Mouse (Mus musculus) monocyte, adult 2 months (primary cell): Measurements from ENCODE around the gene Lhfpl4.

ENCODE experiments used
- DNase-seq, 2 experiments: peaks; one replicate each; pipeline ENCODE4 v3.0.0; 2022; ENCODE audit warnings: low spot score in 2 of 2, low read depth in 1 of 2

Gene Lhfpl4

DNA sequence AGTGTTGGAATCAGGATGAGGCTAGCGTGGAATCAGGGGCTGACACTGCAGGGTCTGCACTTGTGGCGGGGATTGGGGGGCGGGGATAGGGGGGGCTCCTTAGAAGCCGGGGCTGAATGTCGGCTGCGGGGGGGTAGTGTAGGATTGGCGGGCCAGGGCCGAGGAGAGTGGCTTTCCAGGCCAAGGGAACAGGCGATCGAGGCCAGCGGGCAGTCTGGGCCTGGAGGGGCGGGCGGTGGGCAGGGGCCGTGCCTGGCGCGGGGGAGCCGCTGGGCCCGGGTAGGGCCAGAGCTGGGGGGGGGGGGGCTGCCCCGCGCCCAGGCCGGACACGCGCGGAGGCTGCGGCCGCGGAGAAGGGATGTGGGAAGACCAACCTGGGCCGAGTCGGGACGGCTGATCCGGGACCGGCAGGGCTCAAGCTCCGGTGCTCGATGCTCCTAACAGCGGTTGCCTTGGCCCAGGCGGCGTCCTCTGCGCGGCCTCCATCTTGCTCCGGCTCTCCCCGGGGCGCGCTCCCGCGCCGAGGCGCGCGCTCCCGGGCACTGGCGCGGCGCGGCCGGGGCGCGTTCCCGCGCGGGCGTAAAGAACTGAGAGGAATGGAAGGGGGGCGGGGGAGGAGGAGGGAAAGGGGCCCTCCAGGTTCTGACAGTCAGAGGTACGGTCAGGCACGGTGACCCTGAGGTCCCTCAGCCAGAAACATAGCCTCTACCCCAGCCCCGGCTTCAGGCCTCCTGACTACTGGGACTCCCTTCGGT, at the start of gene Lhfpl4:
TSS of gene Lhfpl4 (minus strand) at position 544 of the 755 bp plus-strand sequence.
- no peak for DNase-seq

DNA sequence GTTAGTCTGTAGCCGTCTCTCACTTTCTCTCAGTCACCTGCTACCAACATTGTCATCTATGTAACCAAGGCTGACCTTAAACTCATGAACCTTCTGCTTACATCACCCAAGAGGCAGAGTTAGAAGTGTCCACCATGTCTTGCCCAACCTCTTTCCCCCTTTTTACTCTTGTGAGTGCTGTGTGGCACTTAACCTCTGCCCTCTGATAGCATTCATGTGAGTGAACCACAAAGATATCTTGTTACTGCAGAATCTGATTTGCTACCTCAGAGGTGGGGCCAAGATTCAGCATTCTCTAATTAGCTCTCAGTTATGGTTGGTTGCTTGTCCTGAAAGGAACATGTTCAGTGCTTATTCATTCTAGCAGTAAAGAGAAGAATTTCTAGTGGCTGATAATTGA, 47.6 kb upstream of the Lhfpl4 start:
- DNase-seq = no peak

DNA sequence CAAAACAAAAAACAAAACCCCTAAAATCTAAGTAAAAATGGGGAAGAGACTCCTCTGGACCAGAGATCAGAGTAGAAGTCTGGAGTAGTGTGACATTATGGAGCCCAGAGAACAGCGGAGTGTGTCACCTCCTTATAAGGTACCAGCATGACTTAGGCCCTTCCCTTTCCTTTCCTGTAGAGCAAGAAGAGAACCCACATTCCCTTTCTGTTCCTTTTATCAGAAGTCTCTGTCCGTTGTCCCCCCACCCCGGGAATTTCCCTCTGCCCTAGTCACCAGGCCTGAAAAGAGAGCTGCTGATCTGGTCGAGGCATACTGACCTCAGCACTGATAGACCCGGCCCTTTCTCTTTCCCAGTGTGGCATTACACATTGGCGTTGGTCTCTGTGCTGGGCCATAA, 43.3 kb upstream of the Lhfpl4 start:
- peak; percentile 59 to 66 for DNase-seq

DNA sequence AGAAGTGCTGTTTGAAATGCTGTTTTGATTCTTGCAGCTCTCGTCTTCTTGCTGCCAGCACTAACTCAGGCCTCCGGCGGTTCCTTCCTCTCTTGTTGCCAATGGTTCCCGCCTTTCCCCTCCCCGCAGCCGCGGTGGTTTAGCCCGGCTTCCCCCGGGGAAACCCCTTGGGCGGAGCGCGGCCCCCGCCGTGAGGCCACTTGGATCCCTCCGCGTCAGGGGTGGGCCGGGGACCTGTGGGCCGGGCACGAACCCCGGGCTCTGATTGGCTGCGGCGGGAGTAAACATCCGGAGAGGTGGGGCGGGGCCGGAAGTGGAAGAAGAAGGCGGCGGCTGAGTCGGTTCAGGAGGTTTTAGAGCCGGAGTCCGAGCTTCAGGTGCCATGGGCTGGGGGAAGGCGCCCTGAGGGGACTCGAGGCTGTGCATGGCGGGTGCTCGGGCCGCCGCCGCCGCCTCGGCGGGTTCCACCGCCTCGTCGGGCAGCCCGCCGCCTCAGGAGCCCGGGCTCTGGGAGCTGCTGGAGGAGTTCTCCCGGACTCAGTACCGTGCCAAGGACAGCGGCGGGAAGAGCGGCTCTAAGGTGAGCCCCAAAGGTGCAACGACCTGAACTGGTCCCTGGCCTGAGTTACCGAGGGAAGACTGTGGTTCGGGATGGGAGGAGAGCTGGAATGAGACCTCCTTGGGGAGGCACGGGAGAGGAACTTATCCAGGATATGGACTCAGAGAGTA, 42.5 kb upstream of the Lhfpl4 start, which contains the start of gene Mtmr14:
TSS of gene Mtmr14 (plus strand) at position 302 of the 729 bp plus-strand sequence.
- DNase-seq = peak; percentile 99 to 100

DNA sequence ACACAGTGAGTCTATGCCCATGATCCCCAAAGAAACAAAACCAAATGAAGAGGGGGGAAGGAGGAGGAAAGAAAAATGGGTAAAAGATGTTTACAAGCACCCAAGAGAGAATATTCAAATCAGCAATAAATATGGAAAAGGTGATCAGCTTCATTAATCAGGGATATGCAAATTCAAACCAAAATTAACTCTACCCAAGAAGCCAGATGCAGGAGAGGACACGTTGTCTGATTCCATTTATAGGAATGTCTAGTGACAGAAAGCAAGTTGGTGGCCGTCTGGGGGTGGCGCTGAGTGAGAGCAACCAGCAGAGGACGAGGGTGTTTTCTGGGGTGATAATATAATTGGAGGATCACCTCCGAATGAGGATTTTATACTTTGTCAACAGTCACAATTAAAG, 40.0 kb upstream of the Lhfpl4 start:
- no peak for DNase-seq

DNA sequence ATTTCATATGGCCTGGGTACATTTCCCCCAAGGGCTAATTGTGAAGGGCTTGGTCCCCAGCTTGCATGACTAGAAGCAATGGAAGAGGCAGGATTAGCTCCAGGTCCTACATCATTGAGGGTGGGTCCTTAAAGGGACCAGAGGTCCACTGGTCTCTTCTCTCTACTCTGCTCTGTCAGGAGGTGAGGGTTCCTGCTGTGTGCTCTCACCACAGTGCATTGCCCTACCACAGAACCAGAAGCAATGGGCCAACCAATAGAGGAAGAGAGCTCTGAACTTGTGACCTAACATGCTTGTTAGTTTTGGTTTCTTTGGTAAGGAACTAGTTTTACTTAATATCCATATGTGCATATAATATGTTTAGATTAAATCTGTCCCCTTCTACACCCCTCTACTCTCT, 31.5 kb upstream of the Lhfpl4 start:
- DNase-seq = no peak

DNA sequence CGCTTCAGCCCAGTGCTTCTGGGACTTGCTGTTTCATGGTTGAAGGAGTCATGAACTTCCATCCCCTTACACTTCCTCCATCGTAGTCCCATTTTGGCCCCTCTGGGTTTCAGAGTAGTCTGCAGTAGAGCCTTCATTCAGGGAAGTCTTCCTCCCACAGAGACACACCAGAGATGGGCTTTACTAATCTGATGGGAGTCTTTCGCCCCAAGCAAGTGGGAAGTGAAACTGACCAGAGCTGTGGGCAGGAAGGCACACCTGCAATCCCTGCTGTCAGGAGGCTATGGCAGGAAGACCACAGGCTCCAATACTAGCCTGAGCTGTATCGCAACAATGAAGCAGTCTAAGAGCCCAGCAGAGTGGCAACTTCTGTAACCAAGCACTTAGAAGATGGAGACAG, 30.6 kb upstream of the Lhfpl4 start:
- no peak for DNase-seq

DNA sequence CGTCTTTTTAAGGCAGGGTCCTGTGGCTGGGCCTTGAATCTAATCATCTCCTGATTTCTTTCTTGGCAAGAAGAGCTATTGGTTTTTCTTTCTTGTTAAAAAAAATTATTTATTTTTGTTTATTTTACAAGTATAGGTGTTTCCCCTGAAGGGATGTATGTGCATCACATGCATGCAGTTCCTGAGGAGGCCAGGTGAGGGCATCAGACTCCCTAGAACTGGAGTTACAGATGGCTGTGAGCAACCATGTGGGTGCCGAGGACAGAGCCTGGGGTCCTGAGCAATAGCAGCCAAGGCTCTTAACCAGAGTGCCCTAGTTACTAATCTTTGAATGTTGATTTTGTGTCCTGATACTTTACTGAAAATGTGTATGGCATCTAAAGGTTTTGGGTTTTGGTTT, 21.1 kb upstream of the Lhfpl4 start:
- no peak for DNase-seq

DNA sequence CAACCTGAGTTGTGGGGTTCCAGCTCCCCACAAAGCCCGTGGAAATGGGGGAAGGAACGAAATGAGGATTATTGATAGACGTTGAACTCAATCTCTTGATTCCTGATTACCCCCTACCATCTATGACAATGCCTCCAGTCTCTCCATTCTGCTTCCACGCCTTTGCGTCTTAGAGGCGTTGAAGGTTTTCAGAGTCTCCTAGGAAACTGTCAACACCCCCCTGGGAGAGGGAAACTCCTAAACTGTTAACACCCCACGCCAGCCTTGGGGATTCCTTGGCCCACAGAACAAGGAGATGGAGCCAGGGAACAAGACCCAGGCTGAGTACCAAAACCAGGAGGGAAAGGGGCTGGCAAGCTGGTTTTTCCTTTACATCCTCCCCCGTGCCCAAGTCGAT, 410 bp upstream of the Lhfpl4 start:
- no peak for DNase-seq

DNA sequence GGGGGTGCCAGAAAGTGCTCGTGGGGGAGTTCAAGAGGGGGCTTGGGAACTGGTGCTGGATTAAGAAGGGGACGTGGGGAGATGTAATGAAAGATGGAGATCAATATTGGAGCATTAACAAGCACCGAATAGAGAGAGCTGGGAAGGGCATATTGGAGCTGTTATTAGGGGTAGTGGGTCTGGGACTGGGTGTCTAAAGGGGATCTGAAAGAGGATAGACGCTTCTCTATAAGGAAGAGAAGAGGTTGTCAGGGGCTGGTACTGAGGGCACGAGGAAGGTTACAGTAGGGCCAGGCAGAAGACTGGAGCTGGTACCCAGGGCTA, 705 bp downstream of the Lhfpl4 start:
- no peak for DNase-seq

DNA sequence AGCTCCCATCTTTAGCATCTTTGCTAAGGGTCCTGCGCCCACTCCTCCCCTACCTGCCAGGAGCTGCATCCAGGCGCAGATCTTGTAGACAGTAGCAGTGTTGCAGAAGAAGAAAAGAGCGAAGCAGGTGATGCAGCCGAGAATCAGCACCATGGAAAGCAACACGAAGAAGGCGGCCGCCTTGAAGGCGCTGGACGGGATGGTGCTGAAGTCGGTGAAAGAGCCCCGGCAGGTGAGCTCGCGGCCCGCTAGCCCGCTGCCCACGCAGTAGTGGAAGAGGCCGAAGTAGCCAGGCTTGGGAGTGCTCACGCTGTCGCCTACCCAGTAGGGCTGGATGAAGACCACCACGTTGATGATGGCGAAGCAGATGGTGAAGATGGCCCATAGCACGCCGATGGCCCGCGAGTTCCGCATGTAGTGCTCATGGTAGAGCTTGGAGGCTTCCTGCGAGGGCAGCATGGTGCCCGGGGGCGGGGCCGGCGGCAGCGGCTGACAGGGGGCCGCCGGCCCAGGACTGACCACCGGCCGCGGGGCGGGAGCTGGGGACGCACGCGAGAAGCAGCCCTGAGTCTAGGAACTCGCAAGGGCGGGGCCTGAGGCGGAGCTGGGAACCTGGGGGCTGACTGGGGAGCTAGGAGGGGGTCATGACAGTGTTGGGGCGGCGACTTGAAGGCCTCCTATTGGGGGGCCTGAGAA, 1.3 kb downstream of the Lhfpl4 start:
- no peak for DNase-seq

DNA sequence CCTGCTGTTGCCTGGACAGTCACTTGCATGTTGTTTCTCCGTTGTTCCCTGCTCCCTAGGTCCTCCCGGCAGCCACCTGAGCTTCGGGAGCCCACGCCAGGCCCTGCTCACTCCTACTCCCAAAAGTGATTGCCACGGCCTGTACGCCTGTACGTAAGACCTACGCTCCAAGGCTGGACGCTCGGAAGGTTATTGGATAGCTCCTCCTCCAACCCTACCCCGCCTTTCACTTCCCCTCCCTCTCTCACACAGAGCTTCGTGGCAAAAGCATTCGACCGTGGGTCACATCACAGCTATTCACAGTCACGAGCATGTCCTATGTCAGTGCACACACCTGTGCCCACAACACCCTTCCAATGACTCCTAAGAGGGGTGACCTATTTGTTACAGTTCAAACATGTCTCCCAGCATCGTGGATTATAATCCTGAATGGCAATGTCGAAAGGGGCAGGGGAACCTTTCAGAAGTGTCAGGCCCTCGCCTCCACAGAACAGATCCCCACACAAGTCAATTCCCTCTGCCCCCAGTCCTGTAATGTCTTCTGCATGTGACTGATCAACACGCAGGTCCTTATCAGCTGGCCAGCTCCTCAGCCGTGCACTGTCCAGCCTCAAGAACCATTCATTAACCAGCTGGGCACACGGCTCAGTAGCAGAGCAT, 10.2 kb downstream of the Lhfpl4 start:
- DNase-seq = no peak

DNA sequence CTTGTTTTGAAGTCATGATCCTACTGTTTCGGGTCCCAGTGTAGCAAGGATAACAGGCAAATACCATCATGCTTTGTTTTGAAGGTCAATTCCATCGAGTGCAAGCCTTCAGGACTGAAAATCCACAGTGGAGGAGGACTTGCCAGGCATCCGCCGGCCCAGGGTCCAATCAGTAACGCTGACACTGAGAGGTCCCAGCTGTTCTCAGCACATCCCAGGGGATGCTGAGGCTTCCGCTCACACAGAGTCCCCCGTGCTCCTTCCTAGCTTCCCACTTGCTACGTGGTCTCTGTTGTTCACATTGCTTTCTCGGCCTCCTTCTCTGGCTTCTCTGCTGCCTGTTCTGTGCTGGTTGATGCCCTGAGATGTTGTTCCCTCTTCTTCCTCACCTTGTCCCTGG, 11.0 kb downstream of the Lhfpl4 start:
- no peak for DNase-seq

DNA sequence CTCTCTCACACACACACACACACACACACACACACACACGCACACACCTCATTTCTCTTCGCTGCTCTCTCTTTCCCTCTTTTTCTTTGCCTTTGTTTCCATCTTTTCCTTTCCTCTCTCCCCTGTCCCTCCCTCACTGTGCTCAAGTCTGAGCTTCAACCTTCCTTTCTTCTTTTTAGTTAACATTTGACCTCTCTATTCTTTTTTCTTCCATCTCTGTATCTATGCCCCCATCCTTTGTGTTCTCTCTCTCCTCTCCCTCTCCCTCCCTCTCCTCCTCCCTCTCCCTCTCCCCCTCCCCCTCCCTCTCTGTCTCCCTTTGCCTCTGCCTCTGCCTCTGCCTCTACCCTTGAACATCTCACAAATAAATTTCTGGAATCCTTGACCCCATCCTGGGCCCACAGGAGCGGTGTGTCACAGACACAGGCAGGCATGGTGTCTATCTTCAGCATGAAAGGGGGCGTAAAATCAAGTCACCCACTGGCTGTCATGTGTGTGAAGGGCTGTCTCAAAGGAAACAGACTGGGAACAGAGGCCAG, 15.9 kb downstream of the Lhfpl4 start:
- no peak for DNase-seq

DNA sequence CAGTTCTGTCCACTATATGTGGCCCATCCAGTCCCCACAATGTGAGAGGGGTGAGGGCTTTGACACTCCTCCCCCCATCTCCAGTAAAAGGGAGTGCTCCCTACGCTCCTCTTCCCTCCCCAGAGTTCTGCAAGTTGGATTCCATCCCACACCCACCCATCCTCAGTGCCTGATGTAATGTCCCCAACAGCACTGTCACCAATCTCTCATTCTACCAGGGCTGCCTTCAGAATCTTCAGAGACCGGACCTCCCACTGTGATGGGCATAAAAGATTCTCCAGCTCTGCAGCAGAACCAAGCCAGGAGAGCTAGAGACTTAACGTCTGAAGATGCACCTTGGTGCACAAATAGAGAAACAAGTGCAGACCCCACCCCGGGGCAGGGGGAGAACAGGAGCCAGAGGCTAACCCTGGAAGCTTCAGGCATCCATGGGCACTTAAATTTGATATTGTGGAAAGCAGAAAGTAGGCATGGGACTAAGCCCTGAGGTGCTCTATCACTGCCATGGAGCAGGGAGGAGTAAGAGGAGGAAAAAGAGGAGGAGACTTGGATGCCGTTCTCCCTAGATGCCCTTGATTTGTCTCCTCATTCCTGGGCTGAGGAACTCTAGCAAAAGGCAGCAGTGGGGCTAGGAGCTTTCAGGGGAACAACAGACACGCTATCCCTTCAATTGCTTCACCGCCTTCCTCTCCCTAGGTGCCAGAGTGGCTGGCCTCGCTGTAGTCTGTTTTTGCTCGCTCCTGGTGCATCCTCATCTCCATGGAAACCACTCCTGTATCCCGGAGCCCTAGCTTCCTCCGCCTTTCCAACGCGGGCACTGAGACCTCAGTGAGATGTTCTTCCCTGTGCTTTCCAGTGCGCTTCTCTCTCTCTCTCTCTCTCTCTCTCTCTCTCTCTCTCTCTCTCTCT, 16.6 kb downstream of the Lhfpl4 start:
- no peak for DNase-seq

DNA sequence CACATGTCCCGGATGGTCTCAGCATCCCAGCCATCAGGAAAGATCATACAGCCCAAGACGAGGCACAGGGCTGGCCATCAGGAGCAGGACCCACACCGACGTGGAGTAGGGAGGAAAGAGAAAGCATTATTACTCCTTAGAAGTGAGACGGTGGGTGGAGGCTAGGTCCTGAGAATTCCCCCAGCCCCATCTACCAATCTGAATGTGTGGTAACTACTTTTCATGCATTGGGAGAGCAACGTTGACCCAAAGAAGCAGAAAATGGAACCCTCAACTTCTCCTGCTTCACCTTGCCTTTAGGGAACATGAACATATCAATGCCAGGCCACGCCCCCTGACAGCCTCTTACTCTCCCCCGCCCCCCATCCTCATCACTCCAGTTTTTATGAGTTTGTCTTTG, 18.6 kb downstream of the Lhfpl4 start:
- no peak for DNase-seq

DNA sequence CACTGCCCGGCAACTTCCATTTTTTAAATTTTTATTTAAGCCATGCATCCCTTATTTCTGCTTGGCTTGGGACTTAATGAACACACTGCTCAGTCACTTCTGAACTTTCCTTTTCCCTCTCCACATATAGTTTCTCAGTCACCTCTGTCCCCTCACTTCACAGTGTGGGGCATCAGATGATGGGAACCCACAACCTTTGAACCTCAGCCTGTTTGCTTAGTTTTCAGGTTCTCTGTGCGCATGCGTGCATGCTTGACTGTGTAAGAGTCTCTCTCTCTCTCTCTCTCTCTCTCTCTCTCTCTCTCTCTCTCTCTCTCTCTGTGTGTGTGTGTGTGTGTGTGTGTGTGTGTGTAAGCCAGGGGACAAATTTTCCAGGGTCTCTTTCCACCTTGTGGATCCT, 19.7 kb downstream of the Lhfpl4 start:
- DNase-seq = no peak

DNA sequence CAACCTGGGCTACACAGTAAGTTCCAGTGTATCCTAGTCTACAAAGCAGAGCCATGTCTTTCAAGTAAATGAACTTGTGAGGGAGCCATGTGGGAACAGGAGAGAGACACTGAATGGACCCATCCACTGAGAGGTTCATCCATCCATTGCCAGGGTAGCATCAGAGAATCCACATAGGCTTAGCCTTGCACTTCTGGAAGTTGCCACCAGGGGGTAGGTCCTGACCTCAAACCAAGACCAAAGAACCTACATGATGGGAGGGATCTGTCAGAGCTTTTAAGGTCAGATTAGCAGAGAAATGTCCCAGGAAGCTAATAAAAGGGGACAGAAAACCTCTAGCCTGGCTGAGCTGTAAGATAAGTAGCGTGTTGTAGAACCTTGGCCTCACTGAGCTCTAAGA, 22.6 kb downstream of the Lhfpl4 start:
- DNase-seq = peak; percentile 34 to 41

DNA sequence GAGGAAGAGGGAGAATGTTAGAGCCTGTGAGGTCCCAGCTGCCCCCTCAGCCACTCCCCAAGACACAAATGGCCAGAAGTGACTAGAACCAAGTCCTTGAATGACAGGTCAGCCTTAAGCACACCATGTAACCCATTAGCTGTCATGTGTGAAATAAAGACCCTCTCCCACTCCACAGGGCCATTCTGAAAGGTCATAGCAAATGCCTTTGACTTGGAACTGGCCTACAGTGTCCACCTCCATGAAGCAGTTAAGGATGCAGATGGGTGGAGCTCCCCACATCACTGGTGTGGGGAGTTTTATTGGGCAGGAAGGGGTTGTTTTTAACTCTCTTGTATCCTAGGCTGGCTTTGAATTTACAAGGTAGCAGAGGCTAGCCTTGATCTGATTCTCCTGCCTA, 23.2 kb downstream of the Lhfpl4 start:
- no peak for DNase-seq

DNA sequence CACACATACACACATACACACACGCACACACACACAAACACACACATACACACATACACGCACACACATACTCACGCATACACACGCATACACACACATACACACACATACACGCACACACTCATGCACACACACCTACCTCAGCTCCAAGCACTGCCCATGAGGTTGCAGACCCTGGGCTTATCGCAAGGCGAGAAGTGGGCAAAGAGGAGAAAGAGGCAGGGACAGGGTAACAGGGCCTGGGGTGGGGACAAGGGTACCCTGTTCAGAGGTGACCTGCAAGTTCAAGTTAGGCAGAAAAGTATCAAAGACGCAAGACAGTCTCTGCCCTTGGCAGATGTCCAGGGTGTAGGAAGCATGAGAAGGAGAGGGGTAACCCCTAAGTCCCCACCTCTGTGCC, 24.5 kb downstream of the Lhfpl4 start:
- DNase-seq = no peak
